Mouse (Mus musculus) hindbrain, embryonic 15.5 days (tissue): ENCODE data around the gene Adcy9. TPM values are rescaled to one million over a fixed set of nuclear protein-coding genes. Genes with fewer than 3 reads are reported as not detected.

Source experiments
- ATAC-seq: fragments of 200-750 bp; cut with Nextera tagmentation; 2 replicates; pipeline ENCODE4 v1.8.0; 2017; ENCODE audit warnings: low read depth, moderate number of reproducible peaks, moderate TSS enrichment; ENCODE audit not compliant: low FRiP score
- H3K27ac ChIP-seq: fragments of 300-500 bp; sonication (generic); replicated peaks from 2 replicates; pipeline ENCODE4 v1.5.1; 2015; ENCODE audit warnings: mild to moderate bottlenecking, inconsistent platforms
- H3K27me3 ChIP-seq: fragments of 300-500 bp; sonication (generic); 2 replicates; pipeline ENCODE4 v1.6.1; 2015; ENCODE audit warnings: control low read depth, inconsistent platforms
- H3K36me3 ChIP-seq: fragments of 300-500 bp; sonication (generic); 2 replicates; pipeline ENCODE4 v1.6.1; 2015; ENCODE audit warnings: control low read depth, inconsistent platforms
- H3K4me1 ChIP-seq: fragments of 300-500 bp; sonication (generic); replicated peaks from 2 replicates; pipeline ENCODE4 v1.6.1; 2015; ENCODE audit warnings: control low read depth, inconsistent platforms
- H3K4me2 ChIP-seq: fragments of 300-500 bp; sonication (generic); 2 replicates; pipeline ENCODE4 v1.6.1; 2015; ENCODE audit warnings: moderate library complexity, mild to moderate bottlenecking, inconsistent platforms
- H3K4me3 ChIP-seq: fragments of 300-500 bp; sonication (generic); 2 replicates; pipeline ENCODE4 v1.5.1; 2015; ENCODE audit warnings: mild to moderate bottlenecking, inconsistent platforms
- H3K9ac ChIP-seq: fragments of 300-500 bp; sonication (generic); 2 replicates; pipeline ENCODE4 v1.6.1; 2015; ENCODE audit warnings: inconsistent platforms
- H3K9me3 ChIP-seq: fragments of 300-500 bp; sonication (generic); 2 replicates; pipeline ENCODE4 v1.6.1; 2016; ENCODE audit warnings: control low read depth, inconsistent platforms
- WGBS: fragments of 180-500 bp; shearing (Covaris S2); methylation state at CpG from one replicate; pipeline ENCODE4 v1.1.7; 2015; 5-methylcytosine and 5-hydroxymethylcytosine counted together
- polyA plus RNA-seq: library from polyadenylated mRNA; unstranded; fragments of >200 nt; fragmentation: Nextera tagmentation; extraction: Ambion mirVana; gene quantifications from 2 replicates; pipeline ENCODE4 v1.2.1, GENCODE M21; 2015

Adcy9 gene
- polyA plus RNA-seq, 1 experiment from 2014 or later = 4.9 TPM

DNA sequence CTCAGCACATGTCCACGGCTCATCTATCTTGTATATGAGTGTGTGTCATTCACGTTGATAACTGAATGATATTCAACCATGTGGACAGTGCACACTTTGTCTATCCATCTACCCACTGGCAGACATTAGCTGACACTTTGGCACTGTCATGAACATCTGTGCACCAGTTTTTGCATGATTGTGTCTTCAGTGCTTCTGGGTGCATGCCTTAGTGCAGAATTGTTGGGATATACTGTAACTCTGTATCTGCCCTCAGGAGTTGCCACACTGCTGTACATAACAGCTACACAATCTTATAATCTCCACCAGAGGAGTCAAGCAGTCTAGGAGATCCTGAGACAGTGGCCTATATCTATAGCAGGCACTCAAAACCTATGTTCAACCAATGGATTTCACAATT lies 21.5 kb downstream of the Adcy9 start:
- Histone ChIP-seq H3K9me3 (no peaks in the 10 kb centered on the region), H3K27ac (no peak overlapping the region), H3K27me3 (no peaks in the 10 kb centered on the region), H3K4me2 (no peak overlapping the region), H3K36me3 (no peaks in the 10 kb centered on the region), H3K9ac (no peak overlapping the region), H3K4me1 (no peaks in the 10 kb centered on the region), H3K4me3 (no peak overlapping the region)
- WGBS = 87% methylated on average over 2 of the region's 2 CpGs
- no peak for ATAC-seq

DNA sequence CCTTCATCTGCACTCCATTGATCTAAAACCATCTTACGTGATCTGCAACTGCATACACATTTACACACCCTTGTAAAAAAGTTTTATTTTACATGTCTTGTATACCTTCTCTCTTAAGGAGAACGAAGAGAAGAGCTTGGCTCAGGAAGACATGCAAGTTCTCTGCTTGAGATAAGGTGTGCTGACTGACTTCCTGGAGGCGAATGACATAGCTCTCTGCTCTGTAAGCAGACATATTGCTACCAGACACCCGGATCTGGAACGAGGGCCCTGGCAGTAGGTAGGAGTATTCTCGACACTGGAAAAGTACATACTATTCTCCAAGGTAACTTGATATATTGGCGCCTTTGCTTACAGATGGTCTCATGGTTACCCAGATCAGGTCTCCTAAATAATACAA lies 22.7 kb downstream of the Adcy9 start:
- no peak for ATAC-seq
- Histone ChIP-seq H3K9me3 (no peaks in the 10 kb centered on the region), H3K9ac (no peak overlapping the region), H3K4me2 (no peak overlapping the region), H3K27ac (no peak overlapping the region), H3K4me3 (no peak overlapping the region), H3K27me3 (no peaks in the 10 kb centered on the region), H3K4me1 (no peaks in the 10 kb centered on the region), H3K36me3 (no peaks in the 10 kb centered on the region)
- 92% methylated on average over 7 of the region's 7 CpGs for WGBS

DNA sequence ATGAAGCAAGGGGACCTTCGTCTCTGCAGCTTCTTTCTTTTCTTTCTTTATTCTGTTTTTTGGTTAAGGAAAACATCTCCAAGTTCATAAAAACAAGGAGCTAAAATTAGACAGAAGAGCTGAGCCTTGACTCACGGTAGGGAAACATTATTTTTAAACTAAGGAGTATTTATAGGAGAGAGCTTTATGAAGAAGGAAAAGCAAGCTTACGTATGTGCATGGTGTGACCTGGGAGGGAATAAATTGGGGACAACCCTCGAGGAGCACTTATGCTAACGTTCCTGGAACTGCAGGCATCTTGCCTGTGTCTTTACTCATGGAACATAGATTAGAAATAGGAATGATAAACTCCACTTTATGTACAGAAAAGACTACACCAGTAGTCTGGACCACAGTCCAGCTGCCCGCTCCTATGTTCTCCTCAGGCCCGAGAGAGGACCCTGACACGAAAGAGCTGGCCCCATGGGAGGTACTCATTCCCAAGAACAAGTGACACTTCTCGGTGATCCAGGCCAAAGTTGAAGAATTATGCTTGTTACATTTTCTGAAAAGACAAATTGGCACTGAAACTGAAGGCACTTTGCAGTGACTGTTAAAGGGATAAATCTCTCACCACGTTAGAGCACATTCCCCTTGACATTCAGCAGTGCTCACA lies 24.5 kb downstream of the Adcy9 start:
- no peak for ATAC-seq
- 69% methylated on average over 10 of the region's 10 CpGs for WGBS
- H3K4me2 ChIP-seq = no peak overlapping the region
- H3K27ac ChIP-seq = no peak overlapping the region
- H3K4me1 ChIP-seq = no peaks in the 10 kb centered on the region
- no peaks in the 10 kb centered on the region for H3K9me3 ChIP-seq
- H3K9ac ChIP-seq = no peak overlapping the region
- H3K27me3 ChIP-seq = no peaks in the 10 kb centered on the region
- no peaks in the 10 kb centered on the region for H3K36me3 ChIP-seq
- H3K4me3 ChIP-seq = no peak overlapping the region

DNA sequence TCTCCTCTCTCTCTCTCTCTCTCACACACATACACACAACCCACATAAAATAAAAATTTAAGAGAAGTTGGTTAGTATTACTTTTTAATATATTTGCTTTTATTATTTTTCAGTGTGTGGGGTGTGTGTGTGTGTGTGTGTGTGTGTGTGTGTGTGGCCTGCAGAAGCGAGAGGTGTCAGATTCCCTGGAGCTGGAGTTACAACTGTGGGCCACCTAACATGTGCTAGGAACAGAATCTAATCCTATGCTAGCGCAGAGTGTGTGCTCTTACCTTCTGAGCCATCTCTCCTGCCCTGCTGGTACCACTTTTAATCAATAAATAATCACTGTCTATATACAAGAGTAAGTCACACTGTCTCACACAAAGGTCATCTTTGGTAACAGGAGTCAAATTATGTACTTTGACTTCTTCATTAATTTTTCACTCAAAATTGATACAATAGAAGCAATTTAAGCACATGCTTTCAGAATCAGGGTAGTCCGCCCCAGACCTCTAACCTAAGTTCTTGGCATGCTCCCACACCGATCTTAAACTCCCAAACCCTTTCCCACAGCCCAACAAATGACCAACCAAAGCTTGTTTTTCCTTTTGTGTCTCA lies 25.2 kb downstream of the Adcy9 start:
- Histone ChIP-seq H3K4me1 (no peaks in the 10 kb centered on the region), H3K27me3 (no peaks in the 10 kb centered on the region), H3K27ac (no peak overlapping the region), H3K9me3 (no peaks in the 10 kb centered on the region), H3K4me2 (no peak overlapping the region), H3K36me3 (no peaks in the 10 kb centered on the region), H3K9ac (no peak overlapping the region), H3K4me3 (no peak overlapping the region)
- WGBS = 88% methylated on average over 4 of the region's 4 CpGs
- ATAC-seq = no peak

DNA sequence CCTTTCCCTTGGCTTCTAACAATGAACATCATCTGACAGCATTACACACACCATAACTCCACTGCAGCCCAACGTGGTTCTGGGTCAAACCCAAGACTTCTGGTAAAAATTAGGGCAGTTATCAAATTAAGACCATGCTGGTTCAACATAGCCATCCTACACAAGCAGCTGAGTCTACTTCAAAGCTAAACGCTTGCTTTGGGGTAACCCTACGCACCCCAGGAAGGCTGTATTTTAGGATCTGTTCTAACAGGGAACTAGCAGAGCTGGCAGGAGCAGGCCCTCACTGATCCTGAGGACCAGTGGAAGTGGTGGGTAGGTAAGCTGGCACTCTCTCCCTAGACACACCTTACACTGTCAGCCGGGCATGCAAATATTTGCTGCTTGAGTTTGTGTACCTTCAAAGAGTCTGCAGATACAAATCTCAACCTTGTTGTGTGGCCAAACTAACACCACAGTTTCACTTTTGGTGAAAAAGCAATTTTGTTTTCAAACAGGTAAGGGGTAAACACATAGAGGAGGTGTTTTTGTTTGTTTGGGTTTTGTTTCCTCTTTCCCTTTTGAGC lies 36.7 kb downstream of the Adcy9 start:
- Histone ChIP-seq H3K27me3 (no peaks in the 10 kb centered on the region), H3K4me1 (no peaks in the 10 kb centered on the region), H3K9me3 (no peaks in the 10 kb centered on the region), H3K9ac (no peak overlapping the region), H3K4me3 (no peak overlapping the region), H3K4me2 (no peak overlapping the region), H3K27ac (no peak overlapping the region), H3K36me3 (no peaks in the 10 kb centered on the region)
- ATAC-seq = no peak
- 76% methylated on average over 4 of the region's 4 CpGs for WGBS

DNA sequence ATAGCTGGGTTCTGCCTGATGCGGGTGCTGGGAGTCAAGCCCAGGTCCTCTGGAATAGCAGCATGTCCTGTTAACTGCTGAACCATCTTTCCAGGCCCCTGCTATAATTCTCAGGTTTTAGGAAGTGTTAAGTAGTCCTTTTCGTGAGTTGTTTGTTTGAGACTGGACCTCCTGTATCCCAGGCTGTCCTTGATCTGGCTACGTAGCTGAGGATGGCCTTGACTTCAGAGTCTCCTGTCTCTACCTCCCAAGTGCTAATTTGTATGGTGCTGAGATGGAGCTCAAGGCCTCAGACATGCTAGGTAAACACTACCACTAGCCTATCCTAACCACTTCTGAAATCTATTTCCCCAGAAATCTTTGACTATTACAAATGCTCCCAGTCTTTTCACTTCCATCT lies 37.9 kb downstream of the Adcy9 start:
- ATAC-seq = no peak
- Histone ChIP-seq H3K27ac (no peak overlapping the region), H3K36me3 (no peaks in the 10 kb centered on the region), H3K4me2 (no peak overlapping the region), H3K27me3 (no peaks in the 10 kb centered on the region), H3K4me1 (no peaks in the 10 kb centered on the region), H3K4me3 (no peak overlapping the region), H3K9ac (no peak overlapping the region), H3K9me3 (no peaks in the 10 kb centered on the region)
- 93% methylated on average over 3 of the region's 3 CpGs for WGBS

DNA sequence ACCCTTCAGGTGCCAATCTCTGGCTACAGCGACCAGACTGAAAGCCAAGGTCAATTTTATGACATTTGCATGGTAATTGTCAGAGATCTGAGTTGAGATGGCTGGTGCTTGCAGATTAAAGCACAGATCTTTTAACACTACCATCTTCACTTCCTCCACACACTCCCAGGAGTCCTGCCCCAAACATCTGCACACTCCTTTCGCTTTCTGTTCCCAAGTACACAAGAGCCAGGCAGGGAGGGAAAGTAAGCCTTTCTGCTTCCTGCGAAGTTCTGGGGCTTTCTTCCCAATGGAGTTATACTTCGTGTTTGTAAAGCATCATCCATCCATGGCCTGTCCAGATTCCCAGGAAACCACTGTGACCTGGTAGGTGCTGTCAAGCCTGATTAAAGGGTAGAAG lies 38.8 kb downstream of the Adcy9 start:
- no peak overlapping the region for H3K4me2 ChIP-seq
- ATAC-seq = no peak
- no peaks in the 10 kb centered on the region for H3K36me3 ChIP-seq
- WGBS = 81% methylated on average over 4 of the region's 4 CpGs
- H3K4me1 ChIP-seq = no peaks in the 10 kb centered on the region
- H3K4me3 ChIP-seq = no peak overlapping the region
- no peak overlapping the region for H3K9ac ChIP-seq
- no peak overlapping the region for H3K27ac ChIP-seq
- no peaks in the 10 kb centered on the region for H3K27me3 ChIP-seq
- H3K9me3 ChIP-seq = no peaks in the 10 kb centered on the region

DNA sequence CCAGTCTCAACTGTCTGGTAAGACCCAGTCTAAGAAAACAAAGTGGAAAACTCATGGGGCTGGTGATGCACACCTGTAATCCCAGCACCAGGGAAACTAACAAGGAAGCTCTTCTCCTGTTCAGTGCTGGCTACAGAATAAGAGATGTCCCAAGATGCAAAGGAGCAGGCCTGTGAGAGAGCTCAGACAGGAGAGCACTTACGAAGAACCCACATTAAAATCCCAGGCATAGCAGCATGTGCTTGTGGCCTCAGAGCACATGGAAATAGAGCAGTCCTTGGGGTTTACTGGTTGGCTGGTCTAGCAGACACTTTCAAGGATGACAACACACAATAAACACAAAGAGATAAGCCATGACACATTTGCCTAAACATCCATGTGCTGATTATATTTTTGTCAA lies 41.5 kb downstream of the Adcy9 start:
- no peak overlapping the region for H3K27ac ChIP-seq
- no peak overlapping the region for H3K4me3 ChIP-seq
- no peaks in the 10 kb centered on the region for H3K4me1 ChIP-seq
- WGBS = 88% methylated on average over 1 of the region's 1 CpGs
- ATAC-seq = no peak
- no peaks in the 10 kb centered on the region for H3K36me3 ChIP-seq
- H3K9me3 ChIP-seq = no peaks in the 10 kb centered on the region
- no peak overlapping the region for H3K4me2 ChIP-seq
- H3K27me3 ChIP-seq = no peaks in the 10 kb centered on the region
- no peak overlapping the region for H3K9ac ChIP-seq

DNA sequence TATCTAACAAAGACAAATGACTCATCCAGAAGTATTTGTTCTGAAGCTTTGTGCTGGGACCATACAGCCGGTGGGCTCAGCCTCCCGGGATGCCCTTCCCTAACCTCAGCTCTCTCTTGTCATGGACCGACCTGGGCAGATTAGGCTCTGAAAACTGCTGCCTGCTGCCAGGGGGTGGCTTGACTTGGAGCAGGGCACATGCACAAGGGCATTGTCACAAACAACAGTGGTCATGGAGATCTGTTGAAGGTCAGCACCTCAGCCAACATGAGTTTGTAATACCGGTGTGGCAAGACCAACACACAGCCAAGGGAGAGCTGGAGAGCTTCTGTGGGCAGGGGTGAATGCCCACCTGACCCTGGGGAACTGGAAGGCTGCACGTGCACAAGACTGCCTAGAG lies 42.7 kb downstream of the Adcy9 start:
- no peak for ATAC-seq
- Histone ChIP-seq H3K36me3 (no peaks in the 10 kb centered on the region), H3K9ac (no peak overlapping the region), H3K9me3 (no peaks in the 10 kb centered on the region), H3K4me3 (no peak overlapping the region), H3K4me1 (no peaks in the 10 kb centered on the region), H3K27ac (no peak overlapping the region), H3K27me3 (no peaks in the 10 kb centered on the region), H3K4me2 (no peak overlapping the region)
- WGBS = 67% methylated on average over 5 of the region's 5 CpGs

DNA sequence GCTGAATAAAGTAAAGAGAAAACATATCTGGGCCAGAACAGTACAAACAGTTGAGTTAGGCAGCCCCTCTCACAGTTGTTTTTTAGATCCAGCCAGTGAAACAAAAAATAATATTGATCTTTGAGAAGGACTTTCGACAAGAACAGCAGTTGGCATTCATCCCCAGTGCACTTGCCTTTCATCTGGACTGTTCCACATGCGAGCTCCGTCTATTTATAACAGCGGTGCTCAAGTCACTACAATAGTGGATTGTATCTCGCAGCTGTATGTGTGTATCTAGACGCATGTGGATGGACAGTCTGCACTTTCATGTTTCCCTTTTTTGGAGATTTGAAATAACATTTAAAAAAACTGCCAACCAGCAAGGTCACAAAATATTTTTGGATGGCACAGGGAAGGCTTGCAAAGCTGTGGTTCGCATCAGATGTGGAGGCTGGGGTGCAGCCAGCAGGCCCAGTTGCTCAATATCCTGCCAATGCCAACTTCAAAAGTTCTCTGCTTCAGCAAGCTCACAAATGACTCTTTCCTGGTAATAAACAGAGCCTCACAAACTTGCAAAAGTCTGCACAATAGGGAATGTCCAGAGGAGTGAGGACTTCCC lies 45.4 kb downstream of the Adcy9 start:
- H3K4me2 ChIP-seq = no peak overlapping the region
- 78% methylated on average over 7 of the region's 7 CpGs for WGBS
- no peaks in the 10 kb centered on the region for H3K9me3 ChIP-seq
- H3K4me1 ChIP-seq = no peaks in the 10 kb centered on the region
- H3K9ac ChIP-seq = no peak overlapping the region
- no peak for ATAC-seq
- no peaks in the 10 kb centered on the region for H3K36me3 ChIP-seq
- no peak overlapping the region for H3K27ac ChIP-seq
- no peaks in the 10 kb centered on the region for H3K27me3 ChIP-seq
- H3K4me3 ChIP-seq = no peak overlapping the region

DNA sequence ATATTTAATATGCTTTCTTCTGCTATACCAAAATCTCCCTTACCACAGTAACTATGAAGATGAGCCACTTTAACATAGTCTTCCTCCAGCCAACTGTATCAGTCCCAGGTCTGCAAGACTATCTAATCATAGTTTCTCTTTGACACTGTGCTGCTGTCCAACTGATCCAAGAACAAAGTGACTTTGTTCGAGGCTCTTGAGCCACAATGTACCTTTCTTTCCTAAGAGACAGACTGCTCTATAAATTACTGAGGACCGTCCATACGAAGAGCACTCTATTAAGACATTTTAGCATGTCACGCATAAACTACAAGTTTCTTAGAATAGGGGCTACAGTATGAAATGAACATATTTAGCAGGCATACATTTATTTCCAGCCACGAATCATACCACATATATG lies 46.0 kb downstream of the Adcy9 start:
- Histone ChIP-seq H3K27ac (no peak overlapping the region), H3K4me1 (no peaks in the 10 kb centered on the region), H3K36me3 (no peaks in the 10 kb centered on the region), H3K4me2 (no peak overlapping the region), H3K9ac (no peak overlapping the region), H3K9me3 (no peaks in the 10 kb centered on the region), H3K27me3 (no peaks in the 10 kb centered on the region), H3K4me3 (no peak overlapping the region)
- ATAC-seq = no peak
- 79% methylated on average over 5 of the region's 5 CpGs for WGBS

DNA sequence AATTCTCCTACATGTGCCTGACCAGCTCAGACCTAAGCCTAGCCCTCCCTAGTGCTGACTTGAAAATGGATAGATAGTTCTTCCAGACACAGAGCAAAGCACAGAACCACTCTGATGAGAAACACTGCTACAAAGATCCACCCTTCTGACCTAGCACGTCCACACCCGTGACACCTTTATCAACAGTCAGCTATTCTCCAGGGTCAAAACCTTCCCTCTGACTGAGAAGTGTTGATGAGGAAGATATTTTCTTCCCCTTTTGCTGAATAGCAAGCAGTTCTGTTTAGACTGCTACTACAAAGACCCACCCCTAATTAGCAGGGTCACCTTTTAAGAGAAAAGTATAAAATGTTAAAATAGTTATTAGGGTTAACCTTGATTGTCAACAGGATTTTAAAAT lies 49.3 kb downstream of the Adcy9 start:
- Histone ChIP-seq H3K4me1 (no peaks in the 10 kb centered on the region), H3K4me3 (no peak overlapping the region), H3K4me2 (no peak overlapping the region), H3K27me3 (no peaks in the 10 kb centered on the region), H3K27ac (no peak overlapping the region), H3K9ac (no peak overlapping the region), H3K9me3 (no peaks in the 10 kb centered on the region), H3K36me3 (no peaks in the 10 kb centered on the region)
- WGBS = 91% methylated on average over 2 of the region's 2 CpGs
- no peak for ATAC-seq
